Mouse (Mus musculus): ENCODE measurements around the gene Irf2bp1.

Gene Irf2bp1

DNA sequence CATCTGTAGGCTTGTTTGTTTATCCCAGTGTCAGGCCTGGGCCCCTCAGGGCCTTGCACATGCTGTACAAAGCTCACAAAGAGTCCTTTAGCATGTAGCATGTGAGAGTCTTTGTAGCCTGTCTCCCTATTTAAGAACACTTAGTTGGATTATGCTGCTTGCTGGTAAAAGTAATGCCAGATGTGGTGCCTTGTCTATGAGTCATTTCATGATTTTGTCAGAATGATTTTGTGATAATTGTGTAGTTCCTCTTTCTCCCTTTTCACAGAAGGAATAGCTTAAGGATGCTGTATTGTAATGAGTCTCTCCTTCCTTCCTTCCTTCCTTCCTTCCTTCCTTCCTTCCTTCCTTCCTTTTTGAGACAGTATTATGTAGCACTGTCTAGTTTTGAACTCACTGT is 24.2 kb downstream of the Irf2bp1 start:
- DNase-seq (ENCODE audit: low read depth, low spot score): no peak

DNA sequence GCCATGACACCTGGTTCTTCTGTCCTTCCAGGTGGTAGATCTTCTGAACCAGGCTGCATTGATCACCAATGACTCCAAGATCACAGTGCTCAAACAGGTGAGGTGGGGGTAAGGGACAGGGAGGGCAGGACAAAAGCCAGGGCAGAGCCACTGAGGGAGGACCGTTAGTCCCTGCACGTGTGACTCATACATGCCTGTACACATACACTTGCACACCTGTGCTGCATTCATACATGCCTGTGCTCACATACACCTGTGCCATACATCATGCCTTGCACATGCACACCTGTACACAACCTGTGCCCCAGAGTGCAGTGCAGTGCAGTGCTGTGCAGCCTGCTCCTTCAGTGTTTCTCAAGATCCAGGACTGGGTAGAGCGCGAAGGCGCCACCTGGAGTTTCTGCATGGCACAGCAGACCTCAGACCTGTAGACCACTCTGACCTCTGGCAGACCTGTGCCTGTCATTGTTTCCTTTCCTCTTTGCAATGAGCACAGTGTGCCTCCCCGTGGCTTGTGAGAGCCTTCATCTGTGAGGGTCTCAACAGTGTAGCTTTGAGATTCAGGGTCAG is 25.3 kb downstream of the Irf2bp1 start:
- no peak for DNase-seq (ENCODE audit: low read depth, low spot score)

DNA sequence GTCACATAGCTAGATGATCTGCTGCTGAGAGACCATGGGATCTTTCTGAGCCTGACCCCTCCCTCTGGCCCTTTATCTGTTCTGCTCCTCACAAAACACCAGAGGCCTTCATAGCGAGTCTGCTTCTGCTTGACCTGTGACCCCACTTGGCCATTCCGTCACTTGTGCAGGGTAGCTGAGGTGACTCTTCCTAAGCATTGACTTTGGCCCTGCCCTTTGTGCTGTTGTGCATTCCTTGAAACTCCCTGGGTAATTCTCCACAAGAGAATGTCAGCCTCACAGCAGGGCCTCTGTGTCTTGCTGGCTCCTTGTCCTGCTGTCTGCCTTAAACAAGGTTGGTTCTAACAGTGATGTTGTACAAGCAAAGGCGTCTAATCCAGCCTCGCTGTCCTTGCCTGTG is 27.8 kb downstream of the Irf2bp1 start:
- DNase-seq (ENCODE audit: low read depth, low spot score): no peak

- no peak for DNase-seq (ENCODE audit: low read depth, low spot score)
Observed at GRCm38 (mm10) chr7:19044616-19045015, 40.8 kb downstream of the Irf2bp1 start.

DNA sequence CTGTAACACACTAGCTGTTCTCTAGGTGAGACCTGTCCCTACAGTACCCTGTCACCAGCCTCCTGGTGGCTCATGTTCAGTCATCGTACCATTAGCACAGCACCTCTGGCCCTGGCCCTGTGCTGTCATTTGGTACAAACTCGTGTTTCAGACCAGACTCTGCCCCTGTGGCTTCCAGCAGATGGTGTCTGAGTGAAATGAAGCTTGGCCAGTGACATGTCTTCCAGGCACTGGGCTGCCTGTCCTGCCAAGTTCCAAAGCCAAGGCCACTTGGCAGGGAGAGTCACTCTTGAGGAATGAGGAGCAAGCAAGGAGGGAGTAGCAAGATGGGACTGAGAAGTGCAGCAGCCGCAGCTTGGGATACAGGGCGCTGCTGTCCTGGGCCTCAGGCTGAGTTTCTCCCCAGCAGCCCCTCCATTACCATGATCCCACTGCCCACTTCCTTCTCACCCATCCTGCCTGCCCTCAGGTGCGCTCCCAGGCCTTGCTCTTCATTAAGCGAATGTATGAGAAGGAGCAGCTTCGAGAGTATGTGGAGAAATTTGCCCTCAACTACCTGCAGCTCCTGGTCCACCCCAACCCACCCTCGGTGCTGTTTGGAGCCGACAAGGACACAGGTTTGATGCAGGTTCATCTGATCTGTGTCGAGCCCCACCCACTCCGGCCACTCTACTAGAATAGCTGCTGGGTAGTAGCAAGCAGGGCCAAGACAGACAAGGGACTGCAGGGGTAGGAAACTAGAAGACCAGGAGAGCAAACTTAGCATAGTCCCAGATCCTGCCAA is 42.6 kb downstream of the Irf2bp1 start:
- no peak for DNase-seq (ENCODE audit: low read depth, low spot score)

- no peak for DNase-seq (ENCODE audit: low read depth, low spot score)
Observed at GRCm38 (mm10) chr7:19048006-19048527, 44.2 kb downstream of the Irf2bp1 start.

GRCm38 (mm10) chr7:19049252-19049651 is 45.4 kb downstream of the Irf2bp1 start:
- DNase-seq (ENCODE audit: low read depth, low spot score): no peak

GRCm38 (mm10) chr7:19050172-19050571 is 46.3 kb downstream of the Irf2bp1 start:
- DNase-seq (ENCODE audit: low read depth, low spot score): peak; percentile 34

GRCm38 (mm10) chr7:19051161-19051560 is 47.3 kb downstream of the Irf2bp1 start:
- DNase-seq (ENCODE audit: low read depth, low spot score): no peak

- DNase-seq (ENCODE audit: low read depth, low spot score): peak; percentile 83
Observed at GRCm38 (mm10) chr7:19052345-19053135, 48.7 kb downstream of the Irf2bp1 start.

DNA sequence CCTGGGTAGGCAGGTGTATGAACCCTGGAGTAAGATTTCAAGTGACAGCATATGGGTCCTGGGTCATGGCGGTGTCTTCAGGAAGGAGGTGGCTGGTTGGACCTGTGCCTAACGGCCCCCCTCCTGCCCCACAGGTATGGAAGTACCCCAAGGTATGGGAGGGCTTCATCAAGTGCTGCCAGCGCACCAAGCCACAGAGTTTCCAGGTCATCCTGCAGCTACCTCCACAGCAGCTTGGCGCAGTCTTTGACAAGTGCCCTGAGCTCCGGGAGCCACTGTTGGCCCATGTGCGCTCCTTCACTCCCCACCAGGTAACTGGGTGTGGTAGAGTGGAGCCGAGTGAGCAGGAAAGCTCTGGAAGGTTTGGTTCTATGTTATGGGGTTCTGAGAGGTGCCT is 49.3 kb downstream of the Irf2bp1 start:
- no peak for DNase-seq (ENCODE audit: low read depth, low spot score)

- DNase-seq (ENCODE audit: low read depth, low spot score): no peak
Observed at GRCm38 (mm10) chr7:19054047-19054776, 50.4 kb downstream of the Irf2bp1 start, which contains the start of gene Rsph6a. Gene Rsph6a (plus strand): TSS chr7:19054690.

DNA sequence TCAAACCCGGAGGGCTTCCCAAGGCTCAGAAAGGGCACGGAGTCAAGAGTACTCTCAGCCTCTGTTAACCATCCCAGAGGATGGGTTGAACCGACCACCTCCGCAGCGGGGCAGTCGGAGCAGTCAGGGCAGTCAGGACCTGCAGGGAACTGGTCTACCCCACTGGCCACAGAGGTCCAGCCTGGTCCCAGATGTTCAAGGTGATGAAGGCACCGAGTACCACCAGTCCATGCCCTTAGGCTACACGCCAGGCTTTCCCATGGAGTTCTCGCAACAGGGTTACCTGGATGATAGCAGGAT is 50.9 kb downstream of the Irf2bp1 start:
- no peak for DNase-seq (ENCODE audit: low read depth, low spot score)

DNA sequence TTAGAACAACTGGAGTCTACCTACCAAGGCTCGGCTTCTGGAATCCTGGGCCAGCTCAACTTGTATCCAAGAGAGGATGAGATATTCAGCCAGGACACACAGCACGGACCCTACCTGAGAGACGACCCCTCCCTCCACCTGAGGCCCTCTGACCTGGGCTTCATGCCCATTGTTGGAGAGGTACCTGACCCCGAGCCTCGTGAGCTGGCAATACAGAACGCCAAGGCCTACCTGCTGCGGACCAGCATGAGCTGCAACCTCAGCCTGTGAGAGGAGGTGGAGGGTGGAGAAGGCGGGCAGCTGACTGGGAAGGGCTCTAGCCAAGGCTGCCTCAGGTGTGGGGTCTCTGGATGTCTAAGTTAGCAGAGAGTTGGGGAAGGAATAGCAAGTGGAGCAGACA is 51.3 kb downstream of the Irf2bp1 start:
- DNase-seq (ENCODE audit: low read depth, low spot score): no peak
